ENCODE assay signal across 16 mouse cellular contexts in genomic region chr12:17152840-17153239, GRCm38 (mm10). TPM values are rescaled to one million over a fixed set of nuclear protein-coding genes. Genes with fewer than 3 reads are reported as not detected.
DNase-seq lines count a peak whose midpoint lies in the region; TF ChIP-seq lines count a peak whose summit lies in the region.
"Had no signal": no experiment of that assay in that cellular context is flagged by ENCODE, and none has a peak within 500 bp of the region (broad histone marks: within the 10 kb centered on the region; RNA-seq: fewer than 3 reads in every experiment).

No protein-coding gene starts in this region.

- DNase-seq in frontal cortex, adult 2 months (ENCODE audit: extremely low spot score in 1 of 2, low spot score in 1 of 2) = peak; percentile 63 to 80
- no peak for DNase-seq in frontal cortex, postnatal 36 days (ENCODE audit: low spot score in 2 of 2)
- DNase-seq in left cerebral cortex, postnatal 14 days (ENCODE audit: low spot score in 2 of 2) = peak; percentile 68 to 73
- DNase-seq in left cerebral cortex, postnatal 4 days = no peak
- peak; percentile 31 for DNase-seq in brain, embryonic 14.5 days (ENCODE audit: low read depth)
- DNase-seq in right cerebral cortex, postnatal 14 days = peak; percentile 45
- no peak for DNase-seq in kidney, adult 8-10 months
- DNase-seq: adrenal gland, postnatal 25 days; B cell, adult 2 months; cerebellum, adult 9-10 months; embryo, embryonic 11 days; gastrocnemius, postnatal 36 days; kidney, adult 18-20 months; kidney, postnatal 14 days; thymus, adult 2 months had no signal

- intact Hi-C loops in left cerebral cortex, postnatal 14 days (cut with DNase I) = no loop called here
- intact Hi-C loops in left cerebral cortex, postnatal 4 days (cut with DNase I) = no loop called here

- no peak for TF ChIP-seq POLR2A in brain, embryonic 14.5 days (IDR thresholded peaks at IDR 0.05; ENCODE audit: borderline replicate concordance, extremely low read depth, insufficient read depth, insufficient read length, poor library complexity, severe bottlenecking)

- no peak for TF ChIP-seq CTCF in brain, embryonic 14.5 days (IDR thresholded peaks at IDR 0.05; ENCODE audit: borderline replicate concordance, extremely low read depth, insufficient read depth, insufficient read length)

RNA-seq across cellular contexts. Expression of gene Kcnf1, which starts 23.8 kb away (rescaled TPM):
- 91.9 and 94.0 TPM in 2 replicates for polyA plus RNA-seq in frontal cortex, adult 2 months (2012; rRNA removed)
- total RNA-seq in left cerebral cortex, postnatal 14 days (2021) = 100 to 1,000 TPM; 112 to 119 TPM
- total RNA-seq in left cerebral cortex, postnatal 4 days (2021) = 10 to 100 TPM; 35.1 to 36.1 TPM
- polyA plus RNA-seq in brain, embryonic 14.5 days (2012; rRNA removed) = 5.4 and 6.4 TPM in 2 replicates
- total RNA-seq: megakaryocyte progenitor cell, adult 5-6 weeks had no signal

Comparison
In these comparisons a context has a peak if more than half of its experiments do, and no peak if none do; other contexts are left out.
1. DNase-seq: peak in frontal cortex, adult 2 months (2 of 2), left cerebral cortex, postnatal 14 days (2 of 2), brain, embryonic 14.5 days (single experiment) and right cerebral cortex, postnatal 14 days (single experiment); none in frontal cortex, postnatal 36 days (0 of 2), left cerebral cortex, postnatal 4 days (single experiment) and kidney, adult 8-10 months (0 of 2).